Mouse (Mus musculus) right cerebral cortex, postnatal 10 days (tissue): ENCODE measurements around the gene Rnf215.
A peak's percentile ranks its signal among the peaks of the same experiment; 100 is the strongest.
"Not testable (repeated sequence)": the region's sequence is repeated elsewhere in the genome, so short reads cannot be mapped to it uniquely, and the experiment has no call there.

ENCODE experiments used
- DNase-seq, 2 experiments: peaks; one replicate each; pipeline ENCODE4 v3.0.0; 2021; ENCODE audit warnings: low spot score in 2 of 2

Gene Rnf215

DNA sequence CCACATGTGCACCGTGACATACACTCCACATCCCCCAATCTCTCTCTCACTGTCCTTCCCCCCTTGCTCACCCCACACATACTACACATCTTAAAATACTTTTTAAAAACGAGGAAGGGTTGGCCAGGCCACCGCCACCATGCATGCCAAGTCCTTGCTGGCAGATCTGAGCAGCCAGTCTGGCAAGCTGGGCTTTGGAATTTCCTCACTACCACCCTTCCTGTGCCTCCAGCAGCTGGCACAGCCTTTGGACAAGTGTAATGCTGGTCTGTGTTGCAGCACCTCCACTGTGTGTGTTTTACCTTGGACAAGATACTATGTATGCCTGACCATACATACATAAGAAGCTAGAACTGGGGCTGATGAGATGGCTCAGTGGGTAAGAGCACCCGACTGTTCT, 21.5 kb upstream of the Rnf215 start:
- DNase-seq = peak in 1 of 2 experiments; percentile 47

DNA sequence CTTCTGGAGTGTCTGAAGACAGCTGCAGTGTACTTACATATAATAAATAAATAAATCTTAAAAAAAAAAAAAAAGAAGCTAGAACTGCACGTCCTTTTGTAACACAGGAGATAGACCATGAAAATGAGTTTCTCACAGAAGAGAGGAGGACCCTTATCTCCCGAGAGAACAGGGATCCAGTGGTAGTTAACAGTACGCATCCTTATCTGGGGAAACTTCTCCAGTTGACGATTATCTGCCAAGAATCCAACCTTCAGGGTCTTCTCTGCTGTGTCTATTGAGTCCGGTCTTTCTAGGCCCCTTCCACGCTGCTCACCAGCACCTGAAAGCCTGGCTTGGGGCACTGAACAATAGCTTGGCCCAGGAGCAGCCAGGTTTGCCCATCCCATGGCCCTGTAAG, 21.0 kb upstream of the Rnf215 start:
- no peak for DNase-seq

DNA sequence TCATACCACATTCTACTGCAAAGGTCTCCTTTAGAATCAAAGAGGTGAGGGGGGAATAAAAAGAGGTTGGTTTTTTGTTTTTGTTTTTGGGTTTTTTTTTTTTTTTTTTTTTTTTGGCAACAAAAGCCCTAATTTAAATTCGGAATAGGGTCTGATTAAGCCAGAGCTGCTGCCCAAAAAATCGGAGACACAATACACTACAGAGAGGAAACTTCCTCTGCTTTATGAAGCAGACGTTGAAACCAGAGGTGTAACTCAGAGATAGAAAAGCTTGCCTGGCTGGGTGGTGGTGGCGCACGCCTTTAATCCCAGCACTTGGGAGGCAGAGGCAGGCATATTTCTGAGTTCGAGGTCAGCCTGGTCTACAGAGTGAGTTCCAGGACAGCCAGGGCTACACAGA, 20.5 kb upstream of the Rnf215 start:
- not testable (repeated sequence) for DNase-seq

DNA sequence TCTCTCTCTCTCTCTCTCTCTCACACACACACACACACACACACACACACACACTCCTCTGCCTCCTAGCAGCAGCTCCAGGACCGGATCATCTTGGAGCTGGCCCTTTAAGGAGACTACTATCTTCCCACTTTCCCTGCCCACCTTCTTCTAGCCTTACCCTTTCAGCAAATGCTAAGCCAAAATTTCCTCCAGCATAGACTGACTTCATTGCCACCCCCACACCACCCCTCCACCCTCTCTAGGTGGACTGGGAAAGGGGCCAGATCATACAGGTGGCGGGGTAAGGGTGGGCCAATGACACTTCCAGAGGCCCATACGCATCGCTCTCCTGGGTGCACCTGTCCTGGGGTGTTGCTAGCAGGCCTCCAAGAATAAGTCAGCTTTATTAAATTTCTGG, 19.6 kb upstream of the Rnf215 start:
- no peak for DNase-seq

DNA sequence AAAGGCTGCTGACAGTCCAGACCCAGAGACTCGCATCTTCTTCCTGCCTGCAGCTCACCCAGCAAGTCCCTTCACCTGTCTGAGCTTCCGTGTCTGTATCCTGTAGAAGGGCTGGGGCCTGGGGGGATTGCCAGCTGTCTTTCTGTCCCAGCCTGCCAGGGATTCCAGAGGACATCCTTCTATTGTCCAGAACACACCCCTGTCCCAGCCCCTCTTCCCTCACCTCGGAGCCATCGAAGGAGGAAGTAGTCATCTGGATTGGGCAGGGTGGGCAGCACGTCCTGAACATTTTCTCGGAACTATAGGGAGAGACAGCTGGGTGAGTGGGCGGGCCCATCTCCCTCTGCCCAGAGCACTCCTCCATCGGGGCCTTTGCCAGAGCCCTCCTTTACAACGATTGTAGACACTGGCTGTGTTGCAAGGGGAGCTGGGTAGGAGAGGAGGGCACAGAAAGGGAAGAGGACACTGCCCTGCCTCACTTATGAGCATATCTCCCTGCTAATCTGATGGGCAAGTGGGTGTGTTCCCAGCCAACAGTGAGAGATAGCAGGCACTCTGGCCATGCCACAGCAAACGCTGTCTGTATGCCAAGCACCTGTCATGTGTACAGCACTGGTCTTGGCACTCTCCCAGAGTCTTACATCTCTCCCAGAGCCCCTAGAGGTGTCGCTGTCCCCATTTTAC, 18.4 kb upstream of the Rnf215 start:
- DNase-seq = peak in 1 of 2 experiments; percentile 60

DNA sequence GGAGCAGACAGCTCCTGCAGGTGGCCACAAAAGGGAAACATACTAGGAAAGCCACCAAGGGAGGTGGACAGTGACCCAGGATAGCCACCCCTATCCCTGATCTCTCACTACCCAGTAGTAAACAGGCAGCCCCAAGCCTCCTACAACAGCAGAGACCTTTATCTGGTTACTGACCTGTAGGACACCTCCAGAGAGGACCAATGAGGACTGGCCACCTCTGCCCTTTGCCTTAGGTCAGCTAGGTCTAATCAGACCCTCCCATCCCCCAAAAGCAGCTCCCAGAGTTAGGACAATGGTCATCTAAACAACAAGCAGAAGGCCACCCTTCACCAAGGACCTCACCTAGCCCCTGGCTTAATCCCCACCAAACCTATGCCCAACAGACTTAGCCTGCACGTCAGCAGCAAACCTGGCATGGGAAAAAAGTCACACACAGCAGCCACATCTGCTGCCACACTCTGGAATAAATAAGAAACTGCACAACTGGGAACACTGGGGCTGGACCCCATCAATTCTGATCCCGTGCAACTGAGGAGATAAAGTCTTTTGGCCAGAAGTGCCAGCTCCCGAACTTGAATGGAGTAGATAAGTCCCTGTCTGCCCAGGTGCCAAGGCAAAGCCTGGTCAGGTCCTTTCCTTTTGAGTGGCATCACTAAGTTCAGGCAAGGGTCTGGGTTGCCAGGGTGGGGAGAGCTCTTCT, 17.5 kb upstream of the Rnf215 start:
- no peak for DNase-seq

DNA sequence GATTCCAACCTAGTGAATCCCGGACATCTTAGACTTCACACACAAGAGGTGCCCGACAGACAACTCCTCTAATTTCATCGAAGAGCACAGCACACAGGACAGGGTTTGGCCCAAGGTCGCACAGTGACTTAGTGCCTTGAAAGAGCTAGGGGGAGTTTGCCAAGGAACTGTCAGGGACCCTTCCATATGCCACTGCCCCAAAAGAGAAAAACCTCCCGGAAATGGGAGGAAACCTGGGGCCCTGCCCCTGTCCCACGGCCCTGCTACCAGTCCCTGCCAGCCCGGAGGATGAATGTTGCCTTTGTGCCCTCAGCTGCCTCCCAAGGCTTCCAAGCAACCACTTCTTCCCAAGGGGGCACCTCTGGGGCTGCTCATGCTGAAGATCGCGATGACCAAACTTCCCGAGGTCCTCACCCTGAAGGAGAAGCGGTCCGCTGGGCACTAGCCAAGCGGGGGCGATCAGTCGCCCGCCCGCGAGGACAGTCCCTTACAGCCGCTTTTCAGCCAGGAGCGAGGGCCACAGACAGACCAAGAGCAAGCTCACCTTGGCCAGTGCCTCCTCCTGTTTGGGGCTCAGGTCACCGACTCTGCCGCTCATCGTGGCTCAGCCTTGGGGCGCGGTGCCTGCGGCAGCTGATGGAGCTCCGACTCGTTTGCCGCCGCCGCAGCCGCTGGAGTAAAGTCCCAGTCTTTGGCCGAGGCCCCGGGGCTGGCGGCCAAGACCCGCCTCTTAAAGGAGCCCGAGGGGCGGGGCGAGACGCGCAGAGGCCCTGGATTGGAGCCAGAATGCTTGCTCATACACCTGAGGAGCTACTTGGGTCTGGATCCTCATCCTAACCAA, 16.7 kb upstream of the Rnf215 start:
- DNase-seq = peak; percentile 81 to 82

DNA sequence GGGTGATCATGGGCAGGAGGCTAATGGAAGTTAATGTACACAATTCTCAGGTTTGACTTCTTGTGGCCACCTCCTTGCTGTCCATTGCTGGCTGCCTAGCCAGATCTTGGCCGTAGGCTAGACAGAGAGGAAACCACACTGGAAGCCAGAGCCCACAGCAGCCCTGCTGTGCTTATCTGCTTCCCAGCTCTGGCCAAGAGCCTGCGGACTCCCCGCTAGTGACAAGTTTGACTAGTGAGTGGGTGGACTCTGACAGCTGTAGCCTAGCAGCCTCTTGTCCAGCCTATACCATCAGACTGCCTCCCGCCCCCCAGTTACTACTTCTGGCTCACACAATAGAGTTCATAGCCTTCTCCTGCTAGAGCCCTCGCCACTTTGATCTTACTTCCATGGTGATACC, 15.4 kb upstream of the Rnf215 start:
- DNase-seq = no peak

DNA sequence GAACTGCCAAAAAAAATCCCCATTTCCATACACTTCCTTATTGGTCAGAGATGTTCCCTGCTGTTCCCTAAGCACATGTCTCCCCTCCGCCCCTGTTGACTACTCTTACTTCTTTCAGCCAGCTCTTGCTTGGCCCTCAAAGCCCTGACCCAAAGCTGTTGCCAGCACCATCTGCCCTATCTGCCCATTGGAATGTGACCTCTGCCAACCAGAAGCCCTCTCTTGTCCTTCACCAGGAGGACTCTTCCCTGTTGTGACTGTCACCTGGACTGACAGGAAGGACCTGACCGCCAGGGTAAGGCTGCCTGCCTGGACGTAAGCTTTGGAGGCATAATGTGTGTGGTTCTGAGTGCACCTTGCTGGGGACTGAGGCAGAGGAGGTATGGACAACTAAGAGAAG, 13.3 kb upstream of the Rnf215 start:
- no peak for DNase-seq

DNA sequence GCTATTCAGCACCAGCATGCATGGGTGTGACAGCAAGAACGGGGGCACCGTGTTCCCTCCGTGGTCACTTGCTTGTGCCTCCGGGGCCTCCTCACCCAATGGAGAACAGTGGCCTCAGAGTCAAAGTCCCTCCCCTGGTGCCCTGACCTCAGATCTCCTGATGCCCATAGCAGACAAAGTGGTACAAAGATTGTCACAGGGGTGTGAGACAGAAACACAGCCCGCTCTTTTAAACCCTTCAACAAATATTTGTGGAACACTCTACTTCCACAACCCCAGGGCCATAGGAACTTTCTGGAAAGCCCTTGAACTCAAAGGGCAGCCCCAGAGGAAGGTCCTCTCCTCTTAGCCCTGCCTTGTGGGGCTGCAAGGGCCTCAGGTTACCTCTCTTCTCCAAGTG, 12.8 kb upstream of the Rnf215 start:
- DNase-seq = no peak

DNA sequence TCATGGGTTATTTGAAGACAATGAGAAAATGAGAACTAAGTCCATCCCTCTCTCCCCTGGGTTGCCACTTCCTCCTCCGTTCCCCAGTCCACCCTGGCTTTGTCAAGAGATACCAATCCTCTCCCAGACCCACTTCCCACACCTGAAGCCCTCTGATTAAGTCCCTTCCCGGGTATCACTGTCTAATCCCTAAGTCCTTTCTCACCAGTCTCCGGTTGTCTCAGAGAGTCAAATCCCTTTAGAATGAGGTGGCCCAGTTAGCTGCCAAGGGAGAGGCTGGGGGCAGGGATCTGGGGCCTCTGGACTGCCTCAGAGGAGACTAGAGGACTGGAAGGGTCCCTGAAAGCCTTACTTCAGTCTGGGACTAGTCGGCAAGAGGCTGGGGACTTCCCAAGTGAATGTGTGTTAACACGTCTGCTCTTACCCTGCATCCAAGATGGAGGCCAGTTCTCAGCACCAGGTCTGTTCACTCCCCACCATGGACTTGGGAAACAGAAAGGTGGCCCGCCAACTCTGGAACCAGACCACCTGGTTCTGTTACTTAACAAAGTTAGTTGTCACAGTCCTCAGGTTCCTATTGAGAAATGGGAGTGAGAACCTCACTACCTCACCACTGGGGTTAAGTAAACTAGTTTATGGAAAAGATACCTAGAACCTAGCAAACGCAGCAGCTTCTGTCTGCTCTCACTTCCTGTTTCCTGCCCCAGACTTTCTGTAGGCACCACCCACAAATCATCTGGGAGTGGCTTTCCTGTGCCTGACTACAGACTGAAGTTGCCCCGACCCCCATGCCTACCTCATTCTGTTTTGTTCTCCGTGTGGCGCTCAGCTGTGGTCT, 12.0 kb upstream of the Rnf215 start, which contains the start of gene Sec14l2:
Gene Sec14l2, minus strand, starts transcription at position 674 of the 838 bp plus-strand sequence.
- no peak for DNase-seq

DNA sequence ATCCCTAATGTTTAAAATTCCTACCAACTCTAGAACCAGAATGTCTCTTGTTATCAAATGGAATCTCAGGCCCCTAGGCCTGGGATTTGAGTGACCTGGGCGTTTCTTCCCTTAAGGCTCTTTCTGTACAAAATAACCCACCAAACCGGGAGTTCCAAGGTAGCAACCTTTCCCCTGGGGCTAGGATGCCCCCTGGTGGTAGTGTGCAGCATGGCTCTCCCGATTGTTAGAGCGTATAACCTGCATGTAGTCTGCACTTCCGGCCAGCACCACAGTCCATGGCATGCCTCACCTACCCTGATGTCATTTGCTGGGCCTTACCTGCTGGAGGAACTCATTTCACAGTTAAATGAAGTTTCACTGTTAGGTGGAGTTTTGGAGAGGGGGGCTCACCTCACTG, 11.1 kb upstream of the Rnf215 start:
- DNase-seq = no peak

DNA sequence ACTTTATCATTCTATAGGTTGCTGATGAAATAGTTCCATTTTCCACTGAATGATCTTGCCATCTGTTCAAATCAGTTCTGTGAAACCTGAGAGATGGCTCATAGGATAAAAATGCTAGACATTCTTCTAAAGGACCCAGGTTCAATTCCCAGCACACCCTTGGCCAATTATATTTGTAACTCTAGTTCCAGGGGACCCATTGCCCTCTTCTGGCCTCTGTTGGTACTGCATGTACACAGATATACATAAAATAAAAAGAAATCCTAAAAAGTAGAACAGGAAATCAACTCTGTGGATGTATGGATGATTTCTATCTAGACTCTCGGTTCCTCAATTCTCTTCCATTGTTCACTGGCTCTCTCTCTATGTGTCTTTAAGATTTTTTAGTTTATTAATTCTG, 7.9 kb upstream of the Rnf215 start:
- DNase-seq = no peak

DNA sequence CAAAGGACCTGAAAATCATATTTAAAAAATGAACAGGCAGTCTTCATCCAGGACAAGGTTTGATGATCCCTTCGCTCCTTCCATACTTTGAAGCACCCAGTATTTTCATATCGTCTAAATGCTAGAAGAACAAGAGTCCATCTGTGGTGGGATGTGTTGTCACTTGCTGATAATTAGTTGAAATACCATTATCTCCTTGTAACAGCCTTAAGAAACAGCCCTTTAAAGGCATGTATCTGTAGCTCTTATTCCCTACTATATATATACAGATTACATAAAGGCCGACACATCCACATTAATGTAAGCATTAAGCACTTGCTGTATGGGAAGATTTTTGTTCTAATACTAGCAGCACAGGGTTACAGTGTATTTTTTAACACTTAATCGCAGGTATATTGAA, 6.5 kb upstream of the Rnf215 start:
- not testable (repeated sequence) for DNase-seq

DNA sequence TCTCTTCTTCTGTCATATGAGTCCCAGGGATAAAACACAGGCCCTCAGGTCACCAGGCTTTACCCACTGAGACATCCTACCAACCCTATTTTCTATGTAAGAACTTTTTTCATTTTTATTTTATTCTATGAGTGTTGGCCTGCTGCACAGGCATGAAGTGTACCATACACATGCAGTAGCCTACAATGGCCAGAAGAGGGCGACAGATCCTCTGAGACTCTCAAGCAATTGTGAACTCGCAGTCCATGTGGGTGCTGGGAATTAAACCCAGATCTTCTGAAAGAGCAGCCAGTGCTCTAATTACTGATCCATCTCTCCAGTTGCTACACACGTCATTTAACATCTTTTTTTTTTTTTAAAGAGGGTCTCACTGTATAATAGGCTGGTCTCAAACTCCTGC, 1.6 kb upstream of the Rnf215 start:
- DNase-seq = no peak

DNA sequence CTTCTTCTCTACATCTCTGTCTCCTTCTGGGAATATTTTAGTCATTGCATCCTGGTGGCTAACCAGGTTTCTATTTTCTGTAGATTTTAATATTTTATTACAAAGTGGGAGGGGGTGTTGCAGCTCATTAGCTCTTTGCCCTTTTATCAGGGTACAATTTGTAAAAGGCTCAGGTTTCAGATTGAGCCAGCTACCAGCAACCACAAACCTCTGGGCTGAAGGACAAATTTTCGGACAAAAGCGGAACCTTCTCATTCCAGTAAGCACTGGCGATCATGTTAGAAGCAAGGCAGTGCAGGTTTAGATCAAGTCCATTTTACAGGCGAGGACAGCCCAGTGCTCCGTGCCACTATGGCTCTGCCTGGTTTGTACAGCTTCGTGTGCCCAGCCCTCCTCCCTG, 602 bp upstream of the Rnf215 start:
- DNase-seq = no peak

DNA sequence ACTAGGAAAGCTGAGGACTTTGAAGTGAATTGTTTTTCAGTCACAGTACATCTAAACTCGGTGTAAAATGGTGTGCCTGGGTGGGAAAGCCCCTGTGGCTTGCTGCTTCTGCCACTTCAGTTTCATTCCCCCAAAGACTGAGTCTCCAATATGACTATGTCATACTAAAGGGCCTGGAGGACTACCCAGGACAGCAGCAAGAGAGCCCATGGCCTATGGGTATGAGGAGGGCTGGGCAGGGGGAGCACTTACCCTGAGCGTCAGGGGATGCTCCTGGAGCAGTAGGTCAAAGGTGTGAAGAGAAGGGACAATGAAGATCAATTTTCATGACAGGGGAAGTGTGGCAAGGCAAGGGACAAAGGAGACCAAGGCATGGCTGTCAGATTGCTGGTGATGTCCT, 4.0 kb downstream of the Rnf215 start:
- no peak for DNase-seq

DNA sequence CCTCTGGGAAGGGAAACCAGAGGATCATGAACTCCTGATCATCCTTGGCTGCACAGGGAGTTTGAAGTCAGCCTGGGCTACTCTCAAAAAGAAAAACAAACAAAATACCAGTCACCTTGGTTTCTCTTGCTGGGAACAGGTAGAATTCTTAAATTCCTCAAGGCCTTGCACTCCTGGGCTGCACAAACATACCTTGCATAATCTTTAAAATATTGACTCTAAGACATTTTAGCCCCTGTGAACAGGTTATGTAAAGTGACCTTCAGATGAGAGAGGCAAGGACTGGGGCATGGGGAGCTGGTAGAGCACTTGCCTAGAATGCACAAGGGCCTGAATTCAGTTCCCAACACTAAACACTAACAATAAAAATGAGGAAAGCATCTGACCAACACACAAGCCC, 6.5 kb downstream of the Rnf215 start:
- no peak for DNase-seq

DNA sequence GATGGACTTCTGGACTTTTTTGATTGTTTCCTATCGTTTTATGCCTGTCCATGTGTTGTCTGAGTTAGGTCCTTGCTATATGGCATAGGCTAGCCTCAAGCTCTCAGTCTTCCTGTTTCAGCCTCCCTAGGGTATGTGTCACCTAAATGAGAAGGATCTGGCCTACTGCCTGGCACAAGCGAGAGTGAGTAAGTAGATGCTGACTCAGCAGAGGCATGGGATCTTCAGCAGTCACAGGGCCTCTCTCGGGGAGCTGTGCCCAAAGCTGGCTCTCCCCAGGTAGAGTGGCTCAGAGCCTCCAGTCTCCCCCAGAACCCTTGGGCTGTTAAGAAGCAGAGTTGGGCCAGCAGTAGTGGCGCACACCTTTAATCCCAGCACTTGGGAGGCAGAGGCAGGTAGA, 7.3 kb downstream of the Rnf215 start:
- DNase-seq = no peak

DNA sequence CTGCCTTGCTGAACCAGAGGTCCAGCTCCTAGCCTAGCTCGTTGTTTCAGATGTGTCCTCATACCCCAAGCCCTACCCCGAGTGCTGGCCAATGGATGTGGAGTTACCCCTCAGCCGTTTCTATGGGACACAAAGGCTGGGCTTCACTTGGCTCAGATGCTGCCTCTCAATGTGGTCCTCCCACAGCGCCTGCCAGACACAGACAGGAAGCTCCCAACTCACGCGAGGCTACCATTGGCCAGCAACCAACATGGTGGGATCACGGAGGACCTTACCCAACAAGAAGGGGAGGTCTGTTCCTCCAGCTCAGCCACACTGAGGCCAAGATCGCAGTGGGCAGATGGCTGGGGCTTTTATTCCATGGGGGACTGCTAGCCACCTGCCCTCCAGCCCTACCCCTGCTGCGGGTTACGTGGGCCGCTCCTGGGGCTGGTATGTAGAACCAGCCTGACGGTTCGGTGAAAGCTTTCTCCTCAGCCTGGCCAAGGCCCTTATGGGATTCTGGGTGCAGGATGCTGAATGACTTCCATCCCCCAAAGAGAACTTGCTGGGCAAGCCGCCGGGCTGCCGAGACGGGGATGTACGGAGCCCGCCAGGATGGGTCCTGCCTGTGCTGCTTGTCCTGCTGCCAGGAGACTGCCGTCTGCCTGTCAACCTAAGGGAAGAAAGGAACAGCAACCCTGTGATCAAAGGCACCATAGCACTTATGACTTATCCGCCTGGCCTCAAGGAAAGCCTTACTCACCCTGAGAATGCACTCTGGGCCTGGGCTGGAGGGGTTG, 8.5 kb downstream of the Rnf215 start:
- peak; percentile 65 to 72 for DNase-seq

DNA sequence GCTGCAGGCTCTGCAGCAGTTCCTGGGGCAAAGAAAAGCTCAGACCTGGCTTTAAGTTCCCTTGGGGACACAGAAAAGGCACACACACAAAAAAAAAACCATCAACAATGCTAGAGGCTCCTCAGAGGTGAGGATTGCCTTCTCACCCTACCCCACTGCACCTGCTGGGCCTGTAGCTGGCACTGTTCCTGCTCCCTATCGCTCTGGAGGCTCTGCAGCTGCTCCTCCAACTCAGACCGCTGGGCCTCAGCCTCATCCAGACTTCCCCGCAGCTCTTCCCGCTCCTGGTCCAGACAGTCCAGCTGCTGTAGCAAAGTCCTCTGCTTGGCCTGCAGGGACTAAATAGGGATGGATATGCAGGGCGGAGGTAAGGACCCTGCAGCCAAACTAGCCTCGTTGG, 11.4 kb downstream of the Rnf215 start:
- no peak for DNase-seq
